Comparison of ENCODE assay signal across 19 mouse cellular contexts in genomic region chr2:164773229-164773988, GRCm38 (mm10). TPM values are rescaled to one million over a fixed set of nuclear protein-coding genes. Genes with fewer than 3 reads are reported as not detected.
DNase-seq lines count a peak whose midpoint lies in the region; ATAC-seq lines count a peak whose summit lies in the region.
"Had no signal": no experiment of that assay in that cellular context is flagged by ENCODE, and none has a peak within 500 bp of the region (broad histone marks: within the 10 kb centered on the region; RNA-seq: fewer than 3 reads in every experiment).

No protein-coding gene starts in this region.

- H3K27ac ChIP-seq in lung, embryonic 16.5 days (ENCODE audit: low read length) = 0 out of 2 replicates have a peak overlapping the region, but pooled peaks have one; percentile 20
- H3K27ac ChIP-seq in liver, embryonic 12.5 days = peak overlapping the region; percentile 96
- H3K27ac ChIP-seq in stomach, embryonic 16.5 days (ENCODE audit: low read length) = peak overlapping the region; percentile 25
- H3K27ac ChIP-seq: kidney, embryonic 15.5 days; midbrain, embryonic 15.5 days; neural tube, embryonic 12.5 days had no signal

- 75% methylated on average over 14 of the region's 14 CpGs for WGBS in lung, embryonic 16.5 days
- 57% methylated on average over 14 of the region's 14 CpGs for WGBS in liver, embryonic 12.5 days (ENCODE audit: insufficient replicate concordance)
- 76% methylated on average over 14 of the region's 14 CpGs for WGBS in stomach, embryonic 16.5 days

- peaks cover 64% of the 10 kb centered on the region for H3K4me1 ChIP-seq in erythroblast, embryonic 14.5 days (ENCODE audit: control insufficient read depth)
- H3K4me1 ChIP-seq in lung, embryonic 16.5 days (replicated peaks; ENCODE audit: control insufficient read depth, insufficient read depth, low read length) = peaks cover 19% of the 10 kb centered on the region
- H3K4me1 ChIP-seq in liver, embryonic 12.5 days = peaks cover 47% of the 10 kb centered on the region
- H3K4me1 ChIP-seq in stomach, embryonic 16.5 days (ENCODE audit: control insufficient read depth, insufficient read depth, low read length) = peaks cover 30% of the 10 kb centered on the region

- no peak overlapping the region for H3K9ac ChIP-seq in lung, embryonic 16.5 days (ENCODE audit: low read length)
- H3K9ac ChIP-seq in liver, embryonic 12.5 days = peak overlapping the region; percentile 97
- no peak overlapping the region for H3K9ac ChIP-seq in stomach, embryonic 16.5 days (ENCODE audit: low read length)
- H3K9ac ChIP-seq: kidney, embryonic 15.5 days; midbrain, embryonic 15.5 days; neural tube, embryonic 12.5 days had no signal

- H3K9me3 ChIP-seq in erythroblast, embryonic 14.5 days (ENCODE audit: control insufficient read depth, low read length) = peaks cover 4% of the 10 kb centered on the region; the same call in 1 of the 2 replicates
- no peaks in the 10 kb centered on the region for H3K9me3 ChIP-seq in lung, embryonic 16.5 days (ENCODE audit: control insufficient read depth, low read length)
- H3K9me3 ChIP-seq in liver, embryonic 12.5 days (replicated peaks) = no peaks in the 10 kb centered on the region
- H3K9me3 ChIP-seq in stomach, embryonic 16.5 days (replicated peaks; ENCODE audit: control insufficient read depth, low read length) = no peaks in the 10 kb centered on the region
- H3K9me3 ChIP-seq: kidney, embryonic 15.5 days; midbrain, embryonic 15.5 days; neural tube, embryonic 12.5 days had no signal

- peak overlapping the region; percentile 74 for H3K4me3 ChIP-seq in erythroblast, embryonic 14.5 days (replicated peaks)
- H3K4me3 ChIP-seq in lung, embryonic 16.5 days (ENCODE audit: low read length) = no peak overlapping the region
- H3K4me3 ChIP-seq in liver, embryonic 12.5 days = peak overlapping the region; percentile 98
- no peak overlapping the region for H3K4me3 ChIP-seq in stomach, embryonic 16.5 days (replicated peaks; ENCODE audit: low read length)
- H3K4me3 ChIP-seq: kidney, embryonic 15.5 days; midbrain, embryonic 15.5 days; neural tube, embryonic 12.5 days had no signal

- DNase-seq in lung, adult 18-20 months = no peak
- DNase-seq in layer of hippocampus, postnatal 10 days (ENCODE audit: low spot score in 2 of 2) = no peak
- no peak for DNase-seq in spleen, adult 18-20 months
- DNase-seq: cerebellum, adult 11-12 months; cerebellum, postnatal 36 days; gastrocnemius, postnatal 14 days; heart, postnatal 36 days; lung, postnatal 4 days; right cerebral cortex, postnatal 25 days had no signal

- peaks cover 59% of the 10 kb centered on the region for H3K36me3 ChIP-seq in erythroblast, embryonic 14.5 days (ENCODE audit: control insufficient read depth)
- H3K36me3 ChIP-seq in lung, embryonic 16.5 days (ENCODE audit: control insufficient read depth, insufficient read depth, low read length) = peaks cover 12% of the 10 kb centered on the region
- H3K36me3 ChIP-seq in liver, embryonic 12.5 days = peaks cover 35% of the 10 kb centered on the region
- H3K36me3 ChIP-seq in stomach, embryonic 16.5 days (ENCODE audit: control insufficient read depth, insufficient read depth, low read length) = peaks cover 6% of the 10 kb centered on the region; the same call in 1 of the 2 replicates
- H3K36me3 ChIP-seq: midbrain, embryonic 15.5 days had no signal

- H3K27me3 ChIP-seq in erythroblast, embryonic 14.5 days (ENCODE audit: control insufficient read depth) = peaks cover 27% of the 10 kb centered on the region
- H3K27me3 ChIP-seq in lung, embryonic 16.5 days (ENCODE audit: control insufficient read depth, insufficient read depth, low read depth, low read length) = no peaks in the 10 kb centered on the region
- peaks cover 36% of the 10 kb centered on the region for H3K27me3 ChIP-seq in liver, embryonic 12.5 days (replicated peaks)
- H3K27me3 ChIP-seq in stomach, embryonic 16.5 days (ENCODE audit: control insufficient read depth, insufficient read depth, low read length) = no peaks in the 10 kb centered on the region
- H3K27me3 ChIP-seq: kidney, embryonic 15.5 days; midbrain, embryonic 15.5 days; neural tube, embryonic 12.5 days had no signal

- no peak overlapping the region for H3K4me2 ChIP-seq in lung, embryonic 16.5 days (ENCODE audit: low read depth, low read length)
- peak overlapping the region; percentile 85 for H3K4me2 ChIP-seq in liver, embryonic 12.5 days
- H3K4me2 ChIP-seq in stomach, embryonic 16.5 days (ENCODE audit: low read depth, low read length) = no peak overlapping the region
- H3K4me2 ChIP-seq: kidney, embryonic 15.5 days; midbrain, embryonic 15.5 days; neural tube, embryonic 12.5 days had no signal

- no peak for ATAC-seq in erythroblast, adult 5-6 weeks (replicated peaks; ENCODE audit: low FRiP score, poor library complexity, severe bottlenecking)
- ATAC-seq in lung, embryonic 16.5 days (ENCODE audit: low read depth) = no peak
- ATAC-seq in liver, embryonic 12.5 days = peak; percentile 6
- no peak for ATAC-seq in stomach, embryonic 16.5 days (ENCODE audit: insufficient read depth, low FRiP score)
- ATAC-seq: forebrain, embryonic 16.5 days; midbrain, embryonic 15.5 days had no signal

RNA-seq across cellular contexts. Expression of gene Ube2c, which starts 3.7 kb away (rescaled TPM):
- 158 and 179 TPM in 2 replicates for polyA plus RNA-seq in erythroblast, embryonic 14.5 days (2012)
- total RNA-seq in erythroblast, adult 5-6 weeks (2015; ENCODE audit: low replicate concordance) = 268 and 318 TPM in 2 replicates
- 123 and 215 TPM in 2 replicates for total RNA-seq in erythroblast, adult 5-6 weeks (2017; ENCODE audit: low replicate concordance)
- 494 and 533 TPM in 2 replicates for polyA plus RNA-seq in lung, embryonic 16.5 days (2015; fragmentation: Nextera tagmentation; extraction: Ambion mirVana)
- 669 and 687 TPM in 2 replicates for polyA plus RNA-seq in liver, embryonic 12.5 days (2016; fragmentation: Nextera tagmentation; extraction: Ambion mirVana)
- polyA plus RNA-seq in stomach, embryonic 16.5 days (2015; fragmentation: Nextera tagmentation; extraction: Ambion mirVana) = 332 and 335 TPM in 2 replicates
- total RNA-seq in layer of hippocampus, postnatal 10 days (2021) = 1 to 10 TPM; 6.9 to 8.3 TPM
- total RNA-seq: left cerebral cortex, adult 18-20 months had no signal

RNA-seq across cellular contexts. Expression of gene Tnnc2, which starts 6.4 kb away (rescaled TPM):
- polyA plus RNA-seq in erythroblast, embryonic 14.5 days (2012) = not detected in 2 replicates
- total RNA-seq in erythroblast, adult 5-6 weeks (2015; ENCODE audit: low replicate concordance) = not detected in 2 replicates
- not detected in 2 replicates for total RNA-seq in erythroblast, adult 5-6 weeks (2017; ENCODE audit: low replicate concordance)
- polyA plus RNA-seq in lung, embryonic 16.5 days (2015; fragmentation: Nextera tagmentation; extraction: Ambion mirVana) = 27.9 and 94.5 TPM in 2 replicates
- 0.66 and 1.8 TPM in 2 replicates for polyA plus RNA-seq in liver, embryonic 12.5 days (2016; fragmentation: Nextera tagmentation; extraction: Ambion mirVana)
- 15.7 and 377 TPM in 2 replicates for polyA plus RNA-seq in stomach, embryonic 16.5 days (2015; fragmentation: Nextera tagmentation; extraction: Ambion mirVana)
- total RNA-seq in layer of hippocampus, postnatal 10 days (2021) = not detected
- total RNA-seq: heart, postnatal 36 days had no signal
- polyA plus RNA-seq: forebrain, embryonic 16.5 days; midbrain, embryonic 15.5 days had no signal

RNA-seq across cellular contexts. Expression of gene Snx21, which starts 12.2 kb away (rescaled TPM):
- polyA plus RNA-seq in erythroblast, embryonic 14.5 days (2012) = 1.5 and 2.4 TPM in 2 replicates
- 2.1 and 2.9 TPM in 2 replicates for total RNA-seq in erythroblast, adult 5-6 weeks (2015; ENCODE audit: low replicate concordance)
- 0.43 and 0.98 TPM in 2 replicates for total RNA-seq in erythroblast, adult 5-6 weeks (2017; ENCODE audit: low replicate concordance)
- 23.9 and 30.6 TPM in 2 replicates for polyA plus RNA-seq in lung, embryonic 16.5 days (2015; fragmentation: Nextera tagmentation; extraction: Ambion mirVana)
- polyA plus RNA-seq in liver, embryonic 12.5 days (2016; fragmentation: Nextera tagmentation; extraction: Ambion mirVana) = 5.5 TPM in 2 replicates
- polyA plus RNA-seq in stomach, embryonic 16.5 days (2015; fragmentation: Nextera tagmentation; extraction: Ambion mirVana) = 26.3 and 26.5 TPM in 2 replicates
- 10 to 100 TPM; 41.3 to 43.6 TPM for total RNA-seq in layer of hippocampus, postnatal 10 days (2021)

RNA-seq across cellular contexts. Expression of gene Dnttip1, which starts 27.6 kb away (rescaled TPM):
- 16.3 and 17.4 TPM in 2 replicates for polyA plus RNA-seq in erythroblast, embryonic 14.5 days (2012)
- total RNA-seq in erythroblast, adult 5-6 weeks (2015; ENCODE audit: low replicate concordance) = 79.2 and 130 TPM in 2 replicates
- 137 and 237 TPM in 2 replicates for total RNA-seq in erythroblast, adult 5-6 weeks (2017; ENCODE audit: low replicate concordance)
- polyA plus RNA-seq in lung, embryonic 16.5 days (2015; fragmentation: Nextera tagmentation; extraction: Ambion mirVana) = 61.3 and 71.9 TPM in 2 replicates
- 56.9 and 61.0 TPM in 2 replicates for polyA plus RNA-seq in liver, embryonic 12.5 days (2016; fragmentation: Nextera tagmentation; extraction: Ambion mirVana)
- 58.0 and 58.3 TPM in 2 replicates for polyA plus RNA-seq in stomach, embryonic 16.5 days (2015; fragmentation: Nextera tagmentation; extraction: Ambion mirVana)
- total RNA-seq in layer of hippocampus, postnatal 10 days (2021) = 10 to 100 TPM; 41.9 to 46.0 TPM

RNA-seq across cellular contexts. Expression of gene Wfdc3, which starts 27.7 kb away (rescaled TPM):
- polyA plus RNA-seq in erythroblast, embryonic 14.5 days (2012) = 0.04 and 0.07 TPM in 2 replicates
- total RNA-seq in erythroblast, adult 5-6 weeks (2015; ENCODE audit: low replicate concordance) = 16.7 and 19.9 TPM in 2 replicates
- total RNA-seq in erythroblast, adult 5-6 weeks (2017; ENCODE audit: low replicate concordance) = 10.0 and 12.8 TPM in 2 replicates
- polyA plus RNA-seq in lung, embryonic 16.5 days (2015; fragmentation: Nextera tagmentation; extraction: Ambion mirVana) = 2.0 and 2.9 TPM in 2 replicates
- polyA plus RNA-seq in liver, embryonic 12.5 days (2016; fragmentation: Nextera tagmentation; extraction: Ambion mirVana) = 0.48 and 0.93 TPM in 2 replicates
- 1.3 and 1.9 TPM in 2 replicates for polyA plus RNA-seq in stomach, embryonic 16.5 days (2015; fragmentation: Nextera tagmentation; extraction: Ambion mirVana)
- 1 to 10 TPM in 1 of 2 experiments, under 1 TPM in 1; 0.87 to 1.4 TPM for total RNA-seq in layer of hippocampus, postnatal 10 days (2021)
- total RNA-seq: gastrocnemius, postnatal 14 days; heart, postnatal 36 days had no signal

Comparison
In these comparisons a context has a peak if more than half of its experiments do, and no peak if none do; other contexts are left out.
1. H3K4me3 ChIP-seq: peak in erythroblast, embryonic 14.5 days (single experiment) and liver, embryonic 12.5 days (single experiment); none in lung, embryonic 16.5 days (single experiment) and stomach, embryonic 16.5 days (single experiment).
2. H3K27ac ChIP-seq: peak in every context shown above with its lines; median percentile 96 in liver, embryonic 12.5 days; 25 in stomach, embryonic 16.5 days; 20 in lung, embryonic 16.5 days.